Mouse (Mus musculus): Measurements from ENCODE around the gene Cdc123. TPM values are rescaled to one million over a fixed set of nuclear protein-coding genes. Genes with fewer than 3 reads are reported as not detected.

Gene Cdc123
- 10 to 100 TPM; 69.4 to 79.2 TPM for total RNA-seq (2023)

GRCm38 (mm10) chr2:5844873-5845631, at the start of gene Cdc123, which contains the start of gene Nudt5:
Cdc123 (minus strand) TSS chr2:5845164.
Nudt5 (plus strand) TSS chr2:5845019.

DNA sequence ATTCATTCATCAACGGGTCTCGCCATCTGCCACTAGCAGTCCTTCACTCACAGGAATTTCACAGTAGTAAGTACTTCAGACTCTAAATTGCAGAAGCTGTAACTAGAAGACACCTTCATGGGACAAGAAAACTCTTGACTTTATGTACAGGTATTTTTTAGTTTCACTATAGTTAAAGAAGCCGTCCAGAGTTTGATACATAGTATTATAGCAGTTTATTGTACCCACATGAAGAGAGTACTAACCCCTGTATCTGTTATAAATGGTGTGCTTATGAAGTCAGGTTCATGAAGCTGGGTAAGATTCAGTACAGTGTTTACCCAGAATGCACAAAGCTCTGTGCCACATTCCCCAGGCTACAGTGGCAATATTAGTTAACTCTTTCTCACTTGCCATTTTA, 17.9 kb upstream of the Cdc123 start, which contains the start of gene Gm13199:
Gene Gm13199, minus strand, starts transcription at position 101 of the 400 bp plus-strand sequence.

Other genes with a start within 250 kb of the Cdc123 start
- gene Camk1d, start 130.6 kb downstream of the Cdc123 start, total RNA-seq (2023): 10 to 100 TPM; 67.3 to 68.8 TPM
- 10 to 100 TPM; 19.1 to 23.2 TPM for gene Nudt5, start 145 bp downstream of the Cdc123 start, total RNA-seq (2023)
- gene Gm13199, start 17.8 kb upstream of the Cdc123 start, total RNA-seq (2023): 1 to 10 TPM in 1 of 2 experiments, under 1 TPM in 1; 0.84 to 1.0 TPM
- gene Sec61a2, start 50.3 kb upstream of the Cdc123 start, total RNA-seq (2023): 1 to 10 TPM; 8.4 to 9.8 TPM
- gene Dhtkd1, start 97.6 kb upstream of the Cdc123 start, total RNA-seq (2023): 1 to 10 TPM in 1 of 2 experiments, under 1 TPM in 1; 0.24 to 2.0 TPM
- 10 to 100 TPM; 34.6 to 38.4 TPM for gene Upf2, start 106.3 kb upstream of the Cdc123 start, total RNA-seq (2023)

Measured in neutrophil, adult 83 days (primary cell).